Mouse (Mus musculus): ENCODE data around the gene Tbc1d2.
"Not testable (repeated sequence)": the region's sequence is repeated elsewhere in the genome, so short reads cannot be mapped to it uniquely, and the experiment has no call there.

The Tbc1d2 gene

GRCm38 (mm10) chr4:46582024-46582423 is 68.0 kb downstream of the Tbc1d2 start:
- DNase-seq (ENCODE audit: low read depth, low spot score), result not testable (repeated sequence)

- not testable (repeated sequence) for DNase-seq (ENCODE audit: low read depth, low spot score)
These were observed 68.4 kb downstream of the Tbc1d2 start for GRCm38 (mm10) chr4:46581577-46581976.

DNA sequence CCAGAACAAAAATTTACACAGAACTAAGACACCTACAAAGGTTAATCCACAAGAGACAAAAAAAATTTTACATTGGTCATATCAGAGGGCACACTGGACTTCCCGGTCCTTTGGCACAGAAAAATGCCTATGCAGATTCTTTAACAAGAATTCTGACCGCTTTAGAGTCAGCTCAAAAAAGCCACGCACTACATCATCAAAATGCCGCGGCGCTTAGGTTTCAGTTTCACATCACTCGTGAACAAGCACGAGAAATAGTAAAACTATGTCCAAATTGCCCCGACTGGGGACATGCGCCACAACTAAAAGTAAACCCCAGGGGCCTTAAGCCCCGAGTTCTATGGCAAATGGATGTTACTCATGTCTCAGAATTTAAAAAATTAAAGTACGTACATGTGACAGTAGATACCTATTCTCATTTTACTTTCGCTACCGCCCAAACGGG is 69.2 kb downstream of the Tbc1d2 start:
- DNase-seq (ENCODE audit: low read depth, low spot score), result not testable (repeated sequence)

GRCm38 (mm10) chr4:46578796-46579346 is 71.1 kb downstream of the Tbc1d2 start:
- DNase-seq (ENCODE audit: low read depth, low spot score), result not testable (repeated sequence)

GRCm38 (mm10) chr4:46578228-46578627 is 71.8 kb downstream of the Tbc1d2 start:
- no peak for DNase-seq (ENCODE audit: low read depth, low spot score)

GRCm38 (mm10) chr4:46575509-46576284 is 74.3 kb downstream of the Tbc1d2 start:
- not testable (repeated sequence) for DNase-seq (ENCODE audit: low read depth, low spot score)

GRCm38 (mm10) chr4:46574841-46575240 is 75.2 kb downstream of the Tbc1d2 start:
- DNase-seq (ENCODE audit: low read depth, low spot score), result no peak

DNA sequence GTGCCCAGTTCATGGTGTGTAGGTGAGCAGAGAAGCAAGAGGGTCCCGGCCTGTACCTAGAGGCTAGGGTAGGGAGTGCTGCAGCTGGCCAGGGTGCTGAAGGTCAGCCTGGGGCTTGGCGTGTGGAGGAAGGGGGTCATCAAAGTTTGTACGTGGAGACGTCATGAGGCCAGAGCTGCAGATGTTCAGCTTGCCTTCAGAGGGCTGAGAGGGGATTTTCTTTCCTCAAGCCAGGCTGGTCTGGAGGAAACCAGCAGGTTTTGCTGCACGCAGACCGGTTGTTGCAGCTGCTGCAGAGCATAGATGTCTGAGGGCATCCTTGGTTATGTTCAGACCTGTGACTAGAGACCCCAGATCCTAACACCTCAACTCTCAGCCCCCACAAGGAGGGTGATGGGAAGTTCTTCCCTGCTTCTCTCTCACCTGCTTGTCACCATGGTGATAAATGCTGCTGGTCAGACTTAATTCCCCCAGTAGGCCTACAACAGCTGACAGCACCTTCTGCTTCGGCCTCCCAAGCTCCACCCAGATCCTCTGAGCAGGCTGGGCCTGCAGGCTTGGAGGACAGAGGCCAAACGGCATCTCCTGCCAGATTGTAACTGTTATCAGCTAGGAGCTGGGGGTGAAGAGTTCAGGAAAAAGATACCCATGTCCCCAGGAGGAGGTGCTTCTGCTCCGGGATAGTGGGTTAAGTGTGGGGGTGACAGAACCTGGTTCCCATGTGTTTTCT is 75.8 kb downstream of the Tbc1d2 start:
- no peak for DNase-seq (ENCODE audit: low read depth, low spot score)

GRCm38 (mm10) chr4:46572616-46573015 is 77.4 kb downstream of the Tbc1d2 start:
- no peak for DNase-seq (ENCODE audit: low read depth, low spot score)

- DNase-seq (ENCODE audit: low read depth, low spot score), result no peak
These were observed 78.3 kb downstream of the Tbc1d2 start for GRCm38 (mm10) chr4:46571744-46572143.

DNA sequence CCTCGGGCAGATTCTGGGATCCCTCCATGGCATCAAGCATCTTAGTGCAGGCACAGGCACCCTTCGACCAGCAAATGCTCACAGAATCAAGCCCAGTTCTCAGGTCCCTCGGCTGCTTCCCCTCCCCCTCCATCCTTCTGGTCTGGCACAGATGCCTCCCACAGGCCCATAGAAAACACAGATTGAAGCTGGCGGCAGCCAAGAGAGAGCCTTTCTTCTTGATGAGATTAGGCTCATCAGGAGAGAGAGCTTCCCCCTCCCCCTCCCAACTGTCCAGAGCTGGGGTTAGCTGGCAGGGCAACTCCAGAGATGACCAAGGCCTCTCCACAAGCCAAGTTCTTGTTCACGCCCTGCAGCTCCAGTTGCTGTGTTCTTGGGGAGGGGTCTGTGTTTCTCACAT is 80.3 kb downstream of the Tbc1d2 start:
- DNase-seq (ENCODE audit: low read depth, low spot score), result no peak

GRCm38 (mm10) chr4:46568169-46568568 is 81.8 kb downstream of the Tbc1d2 start:
- DNase-seq (ENCODE audit: low read depth, low spot score), result no peak

DNA sequence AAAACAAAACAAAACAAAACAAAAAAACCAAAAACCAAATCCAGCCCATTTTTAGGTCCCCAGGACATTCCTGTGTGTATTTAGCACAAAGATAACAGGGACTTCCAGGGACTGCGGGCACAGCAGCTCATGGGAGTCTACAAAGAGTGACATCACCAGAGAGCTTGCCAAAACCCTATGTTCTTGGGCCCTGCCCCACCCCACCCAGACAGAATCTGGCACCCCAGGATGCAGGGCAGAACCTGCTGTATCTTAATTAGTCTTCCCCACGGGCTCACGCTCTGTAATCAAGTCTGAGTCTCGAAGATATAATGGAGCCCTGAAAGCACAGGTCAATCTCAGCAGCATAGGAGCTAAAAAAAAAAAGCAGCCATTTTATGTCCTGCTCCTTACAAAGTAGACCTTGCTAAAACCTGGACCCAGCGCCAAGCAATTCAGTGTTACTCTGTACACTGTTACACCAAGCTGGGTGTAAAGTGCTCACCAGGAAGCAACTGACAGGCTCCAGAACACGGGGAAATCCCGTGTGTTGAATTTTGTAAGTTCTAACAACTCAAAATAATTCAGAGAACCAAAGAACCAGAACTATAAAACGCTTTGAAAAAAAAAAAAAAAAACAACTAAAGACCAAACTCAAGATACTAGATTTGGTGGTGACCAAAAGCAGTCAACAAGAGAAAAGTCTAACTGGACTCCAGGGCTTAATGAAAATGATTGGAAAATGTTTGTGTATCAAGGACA is 82.9 kb downstream of the Tbc1d2 start:
- DNase-seq (ENCODE audit: low read depth, low spot score), result no peak

GRCm38 (mm10) chr4:46565393-46565955 is 84.5 kb downstream of the Tbc1d2 start:
- DNase-seq (ENCODE audit: low read depth, low spot score), result no peak

DNA sequence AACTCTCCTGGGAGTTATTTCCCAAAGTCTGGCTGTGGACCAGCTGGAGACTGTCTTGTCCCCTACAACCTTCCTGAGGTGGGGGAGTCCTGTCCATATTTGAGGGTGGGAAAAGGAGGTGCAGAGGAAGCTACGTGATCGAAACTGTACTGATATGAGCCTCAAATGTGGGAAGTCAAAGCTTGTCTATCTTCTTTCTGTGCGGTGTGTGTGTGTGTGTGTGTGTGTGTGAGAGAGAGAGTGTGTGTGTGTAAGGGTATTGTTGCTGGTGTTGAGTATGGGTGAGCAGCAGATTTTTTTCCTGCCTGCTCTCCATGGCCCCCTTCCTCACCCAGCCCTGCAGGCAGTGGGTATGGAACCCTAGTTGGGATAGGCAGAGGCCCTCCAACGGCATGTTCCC is 85.8 kb downstream of the Tbc1d2 start:
- DNase-seq (ENCODE audit: low read depth, low spot score), result no peak

GRCm38 (mm10) chr4:46563847-46564246 is 86.2 kb downstream of the Tbc1d2 start:
- peak; percentile 28 for DNase-seq (ENCODE audit: low read depth, low spot score)

- DNase-seq (ENCODE audit: low read depth, low spot score), result no peak
These were observed 87.2 kb downstream of the Tbc1d2 start for GRCm38 (mm10) chr4:46562841-46563240.

DNA sequence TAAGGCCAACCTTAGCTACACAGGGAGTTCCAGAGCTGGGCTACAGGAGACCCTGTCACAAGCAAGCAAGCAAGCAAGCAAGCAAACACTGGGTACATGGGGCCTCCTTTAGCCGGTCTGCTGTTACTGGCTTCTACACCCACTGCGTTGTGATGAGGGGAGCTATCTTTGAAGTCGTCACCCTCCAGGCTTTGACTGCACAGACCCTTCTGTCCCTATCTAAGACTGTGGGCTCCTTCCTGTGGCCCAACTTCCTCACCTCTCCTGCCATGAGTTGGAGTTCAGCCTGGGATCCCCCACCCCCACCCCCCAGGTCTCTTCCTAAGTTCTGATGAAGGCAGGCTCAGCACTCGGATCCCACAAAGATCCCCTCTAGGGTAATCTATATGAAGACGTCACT is 88.0 kb downstream of the Tbc1d2 start:
- no peak for DNase-seq (ENCODE audit: low read depth, low spot score)

DNA sequence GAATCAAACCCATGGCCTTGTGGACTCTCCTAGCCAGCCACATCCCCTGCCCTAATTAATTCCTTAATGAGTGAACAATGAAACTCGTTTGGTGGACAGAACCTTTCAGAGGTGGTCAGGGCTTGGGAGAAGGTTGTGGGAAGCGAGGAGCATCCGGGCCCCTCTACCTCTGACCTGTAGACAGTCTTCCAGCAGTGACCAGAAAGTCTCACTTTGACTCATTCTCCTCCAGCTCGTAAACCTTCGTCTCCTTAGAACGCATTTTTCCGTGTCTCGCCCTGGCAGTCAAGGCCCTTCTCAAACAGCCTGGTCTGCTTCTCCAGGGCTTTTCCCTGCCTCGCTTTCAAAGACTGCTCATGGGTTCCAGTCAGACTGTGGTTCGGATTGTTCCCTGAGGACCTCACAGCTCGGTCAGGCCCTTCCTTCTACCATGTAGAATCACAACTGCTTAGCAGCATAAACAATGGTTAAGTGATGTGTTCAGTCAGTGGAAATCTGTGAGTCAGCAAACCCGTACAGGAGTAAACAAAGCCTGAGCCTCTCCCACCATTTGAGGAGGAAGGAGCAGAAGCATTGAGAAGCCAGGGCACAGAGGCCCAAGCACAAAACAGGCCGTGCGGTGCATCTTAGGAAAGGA is 89.8 kb downstream of the Tbc1d2 start:
- DNase-seq (ENCODE audit: low read depth, low spot score), result no peak

GRCm38 (mm10) chr4:46558672-46559667 is 91.0 kb downstream of the Tbc1d2 start:
- peak; percentile 22 for DNase-seq (ENCODE audit: low read depth, low spot score)

Data from A20 (cell line).